Mouse (Mus musculus): Measurements from ENCODE around the gene Actr1a.

- no peak for TF ChIP-seq CTCF (IDR thresholded peaks at IDR 0.05)
- TF ChIP-seq POLR2A (IDR thresholded peaks at IDR 0.05; ENCODE audit: insufficient read depth, low read depth, low read length), result 0 out of 2 replicates have a peak, but pooled peaks have one; percentile 54
These were observed 38.8 kb downstream of the Actr1a start for GRCm38 (mm10) chr19:46356701-46357138.

Data from heart, adult 2 months (tissue).